Mouse (Mus musculus): Measurements from ENCODE around the gene Slc35f5. TPM values are rescaled to one million over a fixed set of nuclear protein-coding genes. Genes with fewer than 3 reads are reported as not detected.
A peak's percentile ranks its signal among the peaks of the same experiment; 100 is the strongest.

The Slc35f5 gene
- total RNA-seq (2012; rRNA removed) (5.8 and 5.9 TPM in 2 replicates), polyA plus RNA-seq (2012; ENCODE audit: insufficient read depth in 1 of 2, insufficient read length in 2 of 2, low read depth in 1 of 2, low replicate concordance in 2 of 2, missing spikeins in 1 of 2) (1 to 10 TPM in 1 of 2 experiments, not detected in 1; 7.0 TPM)

GRCm38 (mm10) chr1:125560259-125561192 is at the start of gene Slc35f5:
Slc35f5 (plus strand) TSS chr1:125560595.
- H3K4me1 ChIP-seq (ENCODE audit: control insufficient read depth in 1 of 2, insufficient read depth in 2 of 2, low read length in 2 of 2), result peaks cover 3 to 10% of the 10 kb centered on the region in 2 experiments; a peak in 2 of 4 replicates
- H3K27me3 ChIP-seq (ENCODE audit: control insufficient read depth in 1 of 2, insufficient read depth in 2 of 2, low read length in 2 of 2), result no peaks in the 10 kb centered on the region
- no peaks in the 10 kb centered on the region; the same call in 1 of the 2 replicates for H3K79me2 ChIP-seq (ENCODE audit: control insufficient read depth, insufficient read depth, low read length, poor library complexity)
- peak; percentile 95 for DNase-seq (ENCODE audit: low read depth, low spot score)
- peak within 1 kb of the TSS; percentile 96 to 100 for H3K4me3 ChIP-seq (ENCODE audit: control insufficient read depth in 1 of 2, insufficient read depth in 1 of 2, low read depth in 2 of 2, low read length in 2 of 2)
- no peaks in the 10 kb centered on the region for H3K9me3 ChIP-seq (replicated peaks; ENCODE audit: insufficient read depth, low read length)
- 0 out of 4 replicates have a peak, but pooled peaks cover 0 to 2% of the 10 kb centered on the region in 2 experiments for H3K36me3 ChIP-seq (ENCODE audit: control insufficient read depth in 1 of 2, insufficient read depth in 2 of 2, low read length in 2 of 2)
- peak within 1 kb of the TSS; percentile 86 for H3K27ac ChIP-seq (ENCODE audit: control insufficient read depth, low read depth, low read length)
- H3K9ac ChIP-seq (ENCODE audit: control insufficient read depth, low read depth, low read length, poor library complexity, severe bottlenecking), result peak within 1 kb of the TSS; percentile 83
- no peak for TF ChIP-seq USF1 (IDR thresholded peaks at IDR 0.05; ENCODE audit: low read depth, low read length)
- peak; percentile 85 for TF ChIP-seq MAZ (IDR thresholded peaks at IDR 0.05; ENCODE audit: low read depth, low read length)
- TF ChIP-seq USF2 (IDR thresholded peaks at IDR 0.05; ENCODE audit: borderline replicate concordance in 1 of 2, insufficient read depth in 1 of 2, low read depth in 1 of 2, low read length in 2 of 2), result no peak
- no peak for TF ChIP-seq MEF2A (IDR thresholded peaks at IDR 0.05; ENCODE audit: extremely low read depth, insufficient replicate concordance, low read depth, low read length, poor library complexity, severe bottlenecking)
- peak; percentile 51; the same call in 1 of the 2 replicates for TF ChIP-seq MYC (IDR thresholded peaks at IDR 0.05; ENCODE audit: low read depth, low read length)
- TF ChIP-seq UBTF (IDR thresholded peaks at IDR 0.05; ENCODE audit: borderline replicate concordance, insufficient read depth, low read depth, low read length), result no peak
- no peak for TF ChIP-seq JUND (IDR thresholded peaks at IDR 0.05; ENCODE audit: low read depth, low read length)
- TF ChIP-seq E2F4 (IDR thresholded peaks at IDR 0.05; ENCODE audit: borderline replicate concordance, low read depth, low read length), result no peak
- TF ChIP-seq GATA1 (IDR thresholded peaks at IDR 0.05; ENCODE audit: low read depth, low read length), result no peak
- 0 out of 2 replicates have a peak, but pooled peaks have one; percentile 3 for TF ChIP-seq ZC3H11A (IDR thresholded peaks at IDR 0.05; ENCODE audit: low read depth, low read length)
- TF ChIP-seq BHLHE40 (IDR thresholded peaks at IDR 0.05; ENCODE audit: borderline replicate concordance, low read depth, low read length), result no peak
- peak; percentile 48; the same call in 1 of the 2 replicates for TF ChIP-seq MAX (IDR thresholded peaks at IDR 0.05; ENCODE audit: low read length)
- TF ChIP-seq NELFE (IDR thresholded peaks at IDR 0.05; ENCODE audit: low read depth, low read length), result peak; percentile 85
- TF ChIP-seq ZNF384 (IDR thresholded peaks at IDR 0.05; ENCODE audit: low read depth, low read length), result no peak
- TF ChIP-seq TBP (IDR thresholded peaks at IDR 0.05; ENCODE audit: low read depth, low read length), result no peak
- no peak for TF ChIP-seq MAFK (IDR thresholded peaks at IDR 0.05; ENCODE audit: borderline replicate concordance, low read depth, low read length)
- peak; percentile 46; the same call in 1 of the 2 replicates for TF ChIP-seq NRF1 (IDR thresholded peaks at IDR 0.05; ENCODE audit: insufficient read depth, low read depth, low read length, poor library complexity, severe bottlenecking)
- no peak for TF ChIP-seq GABPA (IDR thresholded peaks at IDR 0.05; ENCODE audit: low read depth, low read length)
- TF ChIP-seq KAT2A (conservative IDR thresholded peaks at IDR 0.05; ENCODE audit: low read depth, low read length), result no peak; the same call in 1 of the 2 replicates
- no peak for TF ChIP-seq SMC3 (IDR thresholded peaks at IDR 0.05; ENCODE audit: low read depth, low read length)
- TF ChIP-seq POLR2AphosphoS5 (IDR thresholded peaks at IDR 0.05; ENCODE audit: borderline replicate concordance, low read depth, low read length), result no peak
- TF ChIP-seq TAL1 (IDR thresholded peaks at IDR 0.05; ENCODE audit: low read length), result no peak
- no peak for TF ChIP-seq CTCF (IDR thresholded peaks at IDR 0.05 in 2 of 3, conservative IDR thresholded peaks at IDR 0.05 in 1 of 3; ENCODE audit: control insufficient read depth in 1 of 3, insufficient read depth in 1 of 3, low read depth in 2 of 3, low read length in 3 of 3, poor library complexity in 1 of 3, severe bottlenecking in 1 of 3)
- TF ChIP-seq EP300 (IDR thresholded peaks at IDR 0.05; ENCODE audit: low read depth in 1 of 2, low read length in 2 of 2), result peak in 1 of 2 experiments; percentile 19; a peak in 1 of 4 replicates
- peak; percentile 88 for TF ChIP-seq HCFC1 (IDR thresholded peaks at IDR 0.05; ENCODE audit: low read depth, low read length)
- no peak for TF ChIP-seq ZKSCAN1 (IDR thresholded peaks at IDR 0.05; ENCODE audit: low read depth, low read length)
- TF ChIP-seq MXI1 (IDR thresholded peaks at IDR 0.05; ENCODE audit: low read depth, low read length), result peak; percentile 80
- peak; percentile 63 for TF ChIP-seq ZMIZ1 (IDR thresholded peaks at IDR 0.05; ENCODE audit: low read depth, low read length)
- TF ChIP-seq POLR2A (IDR thresholded peaks at IDR 0.05; ENCODE audit: control insufficient read depth in 1 of 2, insufficient read depth in 1 of 2, low read depth in 1 of 2, low read length in 2 of 2, poor library complexity in 1 of 2), result peak; percentile 56 to 84; a peak in 3 of 4 replicates
- no peak; the same call in 1 of the 2 replicates for TF ChIP-seq CHD1 (IDR thresholded peaks at IDR 0.05; ENCODE audit: low read depth, low read length)
- TF ChIP-seq CHD2 (IDR thresholded peaks at IDR 0.05; ENCODE audit: low read length), result no peak
- TF ChIP-seq RCOR1 (IDR thresholded peaks at IDR 0.05; ENCODE audit: low read depth, low read length), result no peak
- TF ChIP-seq RAD21 (IDR thresholded peaks at IDR 0.05; ENCODE audit: low read depth, low read length), result no peak
- peak; percentile 74; the same call in 1 of the 2 replicates for TF ChIP-seq POLR2AphosphoS2 (IDR thresholded peaks at IDR 0.05; ENCODE audit: low read length)
